Mouse (Mus musculus) liver, adult 2 months (tissue): Measurements from ENCODE around the gene Calcrl.

Experiments used
- CTCF ChIP-seq: fragments of 200-500 bp; IDR thresholded peaks from 2 replicates; pipeline ENCODE4 v1.5.1; 2011; ENCODE audit warnings: low read depth, low read length, control low read depth
- POLR2A ChIP-seq: fragments of 200-500 bp; IDR thresholded peaks from 2 replicates; pipeline ENCODE4 v1.6.1; 2011; ENCODE audit warnings: low read length, control low read depth; ENCODE audit not compliant: insufficient read depth; ENCODE audit errors: extremely low read depth

DNA sequence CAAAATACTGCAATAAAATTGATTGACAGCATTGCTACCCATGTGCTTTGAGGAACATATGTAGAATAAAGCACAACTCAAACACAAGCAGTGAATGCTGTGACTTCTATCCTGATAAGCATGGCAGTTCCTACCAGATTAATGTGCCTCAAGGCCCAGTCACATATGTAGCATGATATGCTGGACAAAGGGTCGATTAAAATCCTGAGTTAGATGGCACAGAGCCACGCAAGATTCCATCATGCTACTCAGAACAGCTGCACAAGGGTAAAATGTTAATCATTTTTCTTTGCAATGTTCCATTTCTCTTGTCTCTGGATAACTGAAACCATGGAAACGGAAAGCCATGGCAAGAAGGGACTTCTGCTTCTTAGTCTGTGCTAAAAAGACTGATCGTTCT lies 28.7 kb downstream of the Calcrl start:
- TF ChIP-seq POLR2A: no peak
- TF ChIP-seq CTCF: no peak
